Mouse (Mus musculus) heart, embryonic 16.5 days (tissue): ENCODE data around the gene Zfp12. TPM values are rescaled to one million over a fixed set of nuclear protein-coding genes. Genes with fewer than 3 reads are reported as not detected.

Source experiments
- ATAC-seq: fragments of 200-750 bp; cut with Nextera tagmentation; replicated peaks from 2 replicates; pipeline ENCODE4 v1.8.0; 2017; ENCODE audit warnings: moderate number of reproducible peaks; ENCODE audit not compliant: insufficient read depth, low FRiP score; ENCODE audit errors: extremely low read depth
- H3K27ac ChIP-seq: fragments of 300-500 bp; sonication (generic); 2 replicates; pipeline ENCODE4 v1.5.1; 2014; ENCODE audit warnings: mild to moderate bottlenecking, low read length, control low read depth, moderate library complexity
- H3K27me3 ChIP-seq: fragments of 300-500 bp; sonication (generic); 2 replicates; pipeline ENCODE4 v1.6.1; 2014; ENCODE audit warnings: low read length, mixed read lengths; ENCODE audit not compliant: control insufficient read depth, insufficient read depth
- H3K36me3 ChIP-seq: fragments of 300-500 bp; sonication (generic); 2 replicates; pipeline ENCODE4 v1.6.1; 2014; ENCODE audit not compliant: control insufficient read depth, insufficient read depth
- H3K4me1 ChIP-seq: fragments of 300-500 bp; sonication (generic); 2 replicates; pipeline ENCODE4 v1.6.1; 2014; ENCODE audit warnings: low read length, mixed read lengths; ENCODE audit not compliant: control insufficient read depth, insufficient read depth
- H3K4me2 ChIP-seq: fragments of 300-500 bp; sonication (generic); 2 replicates; pipeline ENCODE4 v1.6.1; 2014; ENCODE audit warnings: low read depth, mild to moderate bottlenecking, control low read depth, low read length
- H3K4me3 ChIP-seq: fragments of 300-500 bp; sonication (generic); 2 replicates; pipeline ENCODE4 v1.5.1; 2014; ENCODE audit warnings: mild to moderate bottlenecking, control low read depth, low read length
- H3K9ac ChIP-seq: fragments of 300-500 bp; sonication (generic); 2 replicates; pipeline ENCODE4 v1.6.1; 2014; ENCODE audit warnings: low read length, control low read depth
- H3K9me3 ChIP-seq: fragments of 300-500 bp; sonication (generic); replicated peaks from 2 replicates; pipeline ENCODE4 v1.6.1; 2016; ENCODE audit warnings: low read length; ENCODE audit not compliant: control insufficient read depth
- WGBS: fragments of 180-500 bp; shearing (Covaris S2); extraction: QIAGEN DNeasy Blood & Tissue Kit; methylation state at CpG from one replicate; pipeline ENCODE4 v1.1.7; 2014; 5-methylcytosine and 5-hydroxymethylcytosine counted together
- polyA plus RNA-seq: library from polyadenylated mRNA; unstranded; fragments of >200 nt; fragmentation: Nextera tagmentation; extraction: Ambion mirVana; gene quantifications from 2 replicates; pipeline ENCODE4 v1.2.1, GENCODE M21; 2015

Zfp12 gene
- polyA plus RNA-seq, 1 experiment from 2014 or later = 7.8 TPM

- Histone ChIP-seq H3K9ac (peak overlapping the region; percentile 90), H3K36me3 (no peaks in the 10 kb centered on the region), H3K4me1 (peaks cover 14% of the 10 kb centered on the region), H3K27me3 (no peaks in the 10 kb centered on the region), H3K27ac (no peak overlapping the region), H3K4me3 (peak overlapping the region; percentile 94), H3K4me2 (peak overlapping the region; percentile 69), H3K9me3 (no peaks in the 10 kb centered on the region)
- ATAC-seq = 0 out of 2 replicates have a peak, but pooled peaks have one; percentile 8
- WGBS = 4% methylated on average over 12 of the region's 12 CpGs
Measured at GRCm38 (mm10) chr5:143270151-143270519, 35.2 kb downstream of the Zfp12 start.

- WGBS = 65% methylated on average over 6 of the region's 6 CpGs
- no peak overlapping the region for H3K27ac ChIP-seq
- H3K27me3 ChIP-seq = no peaks in the 10 kb centered on the region; the same call in none of the 2 replicates
- no peaks in the 10 kb centered on the region for H3K9me3 ChIP-seq
- no peak overlapping the region for H3K4me3 ChIP-seq
- no peak for ATAC-seq
- no peak overlapping the region for H3K4me2 ChIP-seq
- H3K36me3 ChIP-seq = no peaks in the 10 kb centered on the region
- no peak overlapping the region for H3K9ac ChIP-seq
- H3K4me1 ChIP-seq = peaks cover 14% of the 10 kb centered on the region
Measured at GRCm38 (mm10) chr5:143271642-143272041, 36.7 kb downstream of the Zfp12 start.

- Histone ChIP-seq H3K27me3 (peaks cover 2% of the 10 kb centered on the region), H3K27ac (no peak overlapping the region), H3K9ac (no peak overlapping the region), H3K4me1 (peaks cover 14% of the 10 kb centered on the region), H3K4me3 (no peak overlapping the region), H3K9me3 (no peaks in the 10 kb centered on the region), H3K4me2 (no peak overlapping the region), H3K36me3 (no peaks in the 10 kb centered on the region)
- no peak for ATAC-seq
- WGBS = 71% methylated on average over 3 of the region's 3 CpGs
Measured at GRCm38 (mm10) chr5:143272108-143272507, 37.1 kb downstream of the Zfp12 start.

GRCm38 (mm10) chr5:143272540-143273330 is 37.8 kb downstream of the Zfp12 start:
- Histone ChIP-seq H3K9me3 (no peaks in the 10 kb centered on the region), H3K27me3 (peaks cover 8% of the 10 kb centered on the region), H3K4me3 (no peak overlapping the region), H3K27ac (no peak overlapping the region), H3K4me2 (no peak overlapping the region), H3K4me1 (peaks cover 14% of the 10 kb centered on the region), H3K36me3 (no peaks in the 10 kb centered on the region), H3K9ac (no peak overlapping the region)
- WGBS = 84% methylated on average over 16 of the region's 16 CpGs
- ATAC-seq = no peak

GRCm38 (mm10) chr5:143275761-143276160 is 40.8 kb downstream of the Zfp12 start:
- H3K27me3 ChIP-seq = peaks cover 20% of the 10 kb centered on the region

GRCm38 (mm10) chr5:143279247-143279646 is 44.3 kb downstream of the Zfp12 start:
- WGBS = 50% methylated on average over 10 of the region's 10 CpGs

More at GRCm38 (mm10) chr5:143275761-143276160, 40.8 kb downstream of the Zfp12 start:
- WGBS = 44% methylated on average over 5 of the region's 5 CpGs
- Histone ChIP-seq H3K27ac (no peak overlapping the region), H3K4me3 (no peak overlapping the region), H3K4me2 (no peak overlapping the region), H3K9me3 (no peaks in the 10 kb centered on the region), H3K9ac (no peak overlapping the region), H3K36me3 (no peaks in the 10 kb centered on the region), H3K4me1 (peaks cover under 1% of the 10 kb centered on the region; the same call in 1 of the 2 replicates)
- no peak for ATAC-seq

GRCm38 (mm10) chr5:143284762-143285161 is 49.8 kb downstream of the Zfp12 start:
- H3K4me1 ChIP-seq = peaks cover 8% of the 10 kb centered on the region; the same call in 1 of the 2 replicates
- peaks cover 57% of the 10 kb centered on the region for H3K27me3 ChIP-seq
- 37% methylated on average over 6 of the region's 6 CpGs for WGBS
- H3K9ac ChIP-seq = no peak overlapping the region
- no peaks in the 10 kb centered on the region for H3K36me3 ChIP-seq
- no peak overlapping the region for H3K4me3 ChIP-seq
- no peak for ATAC-seq
- no peaks in the 10 kb centered on the region for H3K9me3 ChIP-seq
- H3K4me2 ChIP-seq = no peak overlapping the region
- H3K27ac ChIP-seq = no peak overlapping the region

More at GRCm38 (mm10) chr5:143279247-143279646, 44.3 kb downstream of the Zfp12 start:
- no peak overlapping the region for H3K9ac ChIP-seq
- no peaks in the 10 kb centered on the region for H3K4me1 ChIP-seq
- H3K9me3 ChIP-seq = no peaks in the 10 kb centered on the region
- no peak overlapping the region for H3K27ac ChIP-seq
- no peak for ATAC-seq
- no peak overlapping the region for H3K4me2 ChIP-seq
- no peaks in the 10 kb centered on the region for H3K36me3 ChIP-seq
- no peak overlapping the region for H3K4me3 ChIP-seq
- peaks cover 28% of the 10 kb centered on the region for H3K27me3 ChIP-seq

GRCm38 (mm10) chr5:143287774-143288328 is 52.9 kb downstream of the Zfp12 start:
- H3K27ac ChIP-seq = no peak overlapping the region
- WGBS = 5% methylated on average over 48 of the region's 48 CpGs

GRCm38 (mm10) chr5:143288378-143288911 is 53.5 kb downstream of the Zfp12 start:
- peak overlapping the region; percentile 10; the same call in 1 of the 2 replicates for H3K9ac ChIP-seq

More at GRCm38 (mm10) chr5:143287774-143288328, 52.9 kb downstream of the Zfp12 start:
- Histone ChIP-seq H3K4me3 (peak overlapping the region; percentile 47), H3K27me3 (peaks cover 72% of the 10 kb centered on the region), H3K9me3 (no peaks in the 10 kb centered on the region), H3K4me1 (peaks cover 8% of the 10 kb centered on the region; the same call in 1 of the 2 replicates), H3K9ac (peak overlapping the region; percentile 10; the same call in 1 of the 2 replicates), H3K36me3 (no peaks in the 10 kb centered on the region), H3K4me2 (peak overlapping the region; percentile 63)
- ATAC-seq = no peak; the same call in 1 of the 2 replicates

More at GRCm38 (mm10) chr5:143288378-143288911, 53.5 kb downstream of the Zfp12 start:
- Histone ChIP-seq H3K27me3 (peaks cover 78% of the 10 kb centered on the region), H3K9me3 (no peaks in the 10 kb centered on the region), H3K4me3 (peak overlapping the region; percentile 47), H3K4me1 (peaks cover 11% of the 10 kb centered on the region), H3K36me3 (no peaks in the 10 kb centered on the region), H3K4me2 (peak overlapping the region; percentile 63), H3K27ac (no peak overlapping the region)
- no peak for ATAC-seq
- WGBS = 13% methylated on average over 9 of the region's 9 CpGs
